Mouse (Mus musculus): Measurements from ENCODE around the gene Ccdc181. TPM values are rescaled to one million over a fixed set of nuclear protein-coding genes. Genes with fewer than 3 reads are reported as not detected.

Ccdc181 gene
- total RNA-seq, 2 experiments from 2014 or later: 7.3 to 7.6 TPM

Other genes with a start within 250 kb of the Ccdc181 start
- 1 to 10 TPM; 4.5 to 5.1 TPM for gene Sele, start 227.4 kb upstream of the Ccdc181 start, total RNA-seq (2021)
- gene Sell, start 213.6 kb upstream of the Ccdc181 start, total RNA-seq (2021): under 1 TPM; 0.83 to 0.86 TPM
- gene Selp, start 160.3 kb upstream of the Ccdc181 start, total RNA-seq (2021): under 1 TPM; 0.57 to 0.99 TPM
- gene F5, start 123.7 kb upstream of the Ccdc181 start, total RNA-seq (2021): under 1 TPM; 0.41 to 0.52 TPM
- 1 to 10 TPM; 6.7 to 7.0 TPM for gene Slc19a2, start 26.5 kb upstream of the Ccdc181 start, total RNA-seq (2021)
- gene Nme7, start 28.5 kb downstream of the Ccdc181 start, total RNA-seq (2021): 1 to 10 TPM; 6.5 to 7.2 TPM
- gene Blzf1, start 31.9 kb downstream of the Ccdc181 start, total RNA-seq (2021): 10 to 100 TPM; 25.1 to 25.4 TPM
- 100 to 1,000 TPM; 423 to 424 TPM for gene Atp1b1, start 182.8 kb downstream of the Ccdc181 start, total RNA-seq (2021)